Mouse (Mus musculus): Measurements from ENCODE around the gene Pmis2. TPM values are rescaled to one million over a fixed set of nuclear protein-coding genes. Genes with fewer than 3 reads are reported as not detected.

Gene Pmis2
- total and polyA plus RNA-seq, 3 experiments, result not detected

GRCm38 (mm10) chr7:30688325-30688724 lies 16.9 kb upstream of the Pmis2 start:
- no peaks in the 10 kb centered on the region for H3K9me3 ChIP-seq (replicated peaks; ENCODE audit: insufficient read depth, low read length)
- no peaks in the 10 kb centered on the region for H3K79me2 ChIP-seq (ENCODE audit: control insufficient read depth, insufficient read depth, low read length, poor library complexity)
- TF ChIP-seq POLR2AphosphoS2 (IDR thresholded peaks at IDR 0.05; ENCODE audit: low read length) (no peak), CHD1 (IDR thresholded peaks at IDR 0.05; ENCODE audit: low read depth, low read length) (no peak), EP300 (IDR thresholded peaks at IDR 0.05; ENCODE audit: low read depth in 1 of 2, low read length in 2 of 2) (no peak), USF2 (IDR thresholded peaks at IDR 0.05; ENCODE audit: borderline replicate concordance in 1 of 2, insufficient read depth in 1 of 2, low read depth in 1 of 2, low read length in 2 of 2) (no peak)
- H3K9ac ChIP-seq (ENCODE audit: control insufficient read depth, low read depth, low read length, poor library complexity, severe bottlenecking), result no peak overlapping the region
- no peak for DNase-seq (ENCODE audit: low read depth, low spot score)
- no peak overlapping the region for H3K4me3 ChIP-seq (ENCODE audit: control insufficient read depth in 1 of 2, insufficient read depth in 1 of 2, low read depth in 2 of 2, low read length in 2 of 2)
- H3K36me3 ChIP-seq (ENCODE audit: control insufficient read depth in 1 of 2, insufficient read depth in 2 of 2, low read length in 2 of 2), result no peaks in the 10 kb centered on the region
- no peaks in the 10 kb centered on the region for H3K4me1 ChIP-seq (ENCODE audit: control insufficient read depth in 1 of 2, insufficient read depth in 2 of 2, low read length in 2 of 2)
- H3K27ac ChIP-seq (ENCODE audit: control insufficient read depth, low read depth, low read length), result no peak overlapping the region
- H3K27me3 ChIP-seq (ENCODE audit: control insufficient read depth in 1 of 2, insufficient read depth in 2 of 2, low read length in 2 of 2), result no peaks in the 10 kb centered on the region

DNA sequence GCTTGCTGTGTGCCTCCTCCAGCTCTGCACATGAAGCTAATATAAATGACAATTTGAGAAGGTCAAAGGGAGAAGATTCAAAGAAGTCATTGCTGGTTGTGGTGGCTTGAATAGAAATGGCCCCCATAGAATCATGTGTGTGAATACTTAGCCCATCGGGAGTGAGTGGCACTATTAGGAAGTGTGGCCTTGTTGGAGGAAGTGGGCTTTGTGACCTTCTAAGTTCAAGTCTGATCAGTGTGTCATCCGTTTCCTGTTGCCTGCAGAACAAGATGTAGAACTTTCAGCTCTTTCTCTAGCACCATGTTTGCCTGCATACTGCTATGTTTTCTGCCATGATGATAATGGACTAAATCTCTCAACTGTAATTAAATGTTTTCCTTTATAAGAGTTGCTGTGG lies 12.0 kb upstream of the Pmis2 start:
- H3K79me2 ChIP-seq (ENCODE audit: control insufficient read depth, insufficient read depth, low read length, poor library complexity), result no peaks in the 10 kb centered on the region
- no peak for DNase-seq (ENCODE audit: low read depth, low spot score)
- TF ChIP-seq ZKSCAN1 (IDR thresholded peaks at IDR 0.05; ENCODE audit: low read depth, low read length) (no peak), GATA1 (IDR thresholded peaks at IDR 0.05; ENCODE audit: low read depth, low read length) (no peak), NELFE (IDR thresholded peaks at IDR 0.05; ENCODE audit: low read depth, low read length) (no peak), MYC (IDR thresholded peaks at IDR 0.05; ENCODE audit: low read depth, low read length) (no peak), NRF1 (IDR thresholded peaks at IDR 0.05; ENCODE audit: insufficient read depth, low read depth, low read length, poor library complexity, severe bottlenecking) (no peak), MXI1 (IDR thresholded peaks at IDR 0.05; ENCODE audit: low read depth, low read length) (no peak), JUND (IDR thresholded peaks at IDR 0.05; ENCODE audit: low read depth, low read length) (no peak), ZMIZ1 (IDR thresholded peaks at IDR 0.05; ENCODE audit: low read depth, low read length) (no peak), CHD1 (IDR thresholded peaks at IDR 0.05; ENCODE audit: low read depth, low read length) (no peak), MAFK (IDR thresholded peaks at IDR 0.05; ENCODE audit: borderline replicate concordance, low read depth, low read length) (no peak), ELF1 (IDR thresholded peaks at IDR 0.05; ENCODE audit: low read depth, low read length) (no peak), POLR2A (IDR thresholded peaks at IDR 0.05; ENCODE audit: control insufficient read depth in 1 of 2, insufficient read depth in 1 of 2, low read depth in 1 of 2, low read length in 2 of 2, poor library complexity in 1 of 2) (no peak), UBTF (IDR thresholded peaks at IDR 0.05; ENCODE audit: borderline replicate concordance, insufficient read depth, low read depth, low read length) (no peak), CTCF (IDR thresholded peaks at IDR 0.05 in 2 of 3, conservative IDR thresholded peaks at IDR 0.05 in 1 of 3; ENCODE audit: control insufficient read depth in 1 of 3, insufficient read depth in 1 of 3, low read depth in 2 of 3, low read length in 3 of 3, poor library complexity in 1 of 3, severe bottlenecking in 1 of 3) (no peak)
- H3K27me3 ChIP-seq (ENCODE audit: control insufficient read depth in 1 of 2, insufficient read depth in 2 of 2, low read length in 2 of 2), result peaks cover 3 to 7% of the 10 kb centered on the region in 2 experiments
- no peaks in the 10 kb centered on the region for H3K36me3 ChIP-seq (ENCODE audit: control insufficient read depth in 1 of 2, insufficient read depth in 2 of 2, low read length in 2 of 2)
- H3K9me3 ChIP-seq (replicated peaks; ENCODE audit: insufficient read depth, low read length), result no peaks in the 10 kb centered on the region
- H3K9ac ChIP-seq (ENCODE audit: control insufficient read depth, low read depth, low read length, poor library complexity, severe bottlenecking), result no peak overlapping the region
- no peak overlapping the region for H3K27ac ChIP-seq (ENCODE audit: control insufficient read depth, low read depth, low read length)
- H3K4me1 ChIP-seq (ENCODE audit: control insufficient read depth in 1 of 2, insufficient read depth in 2 of 2, low read length in 2 of 2), result no peaks in the 10 kb centered on the region
- H3K4me3 ChIP-seq (ENCODE audit: control insufficient read depth in 1 of 2, insufficient read depth in 1 of 2, low read depth in 2 of 2, low read length in 2 of 2), result no peak overlapping the region

All from MEL (cell line).